ENCODE assay signal across 29 mouse cellular contexts in genomic region chr5:16654022-16654421, GRCm38 (mm10).
A peak's percentile ranks its signal among the peaks of the same experiment; 100 is the strongest.
DNase-seq lines count a peak whose midpoint lies in the region; ATAC-seq and TF ChIP-seq lines count a peak whose summit lies in the region.
"Had no signal": no experiment of that assay in that cellular context is flagged by ENCODE, and none has a peak within 500 bp of the region (broad histone marks: within the 10 kb centered on the region; RNA-seq: fewer than 3 reads in every experiment).

No protein-coding gene starts in this region.

- H3K4me3 ChIP-seq in kidney, postnatal 0 days (replicated peaks; ENCODE audit: low read depth, low read length), result no peak overlapping the region
- H3K4me3 ChIP-seq: embryonic facial prominence, embryonic 12.5 days; heart, adult 2 months; hindbrain, embryonic 10.5 days; hindbrain, embryonic 15.5 days; limb, embryonic 13.5 days; liver, embryonic 12.5 days had no signal

- 12% methylated on average over 7 of the region's 7 CpGs for WGBS in kidney, postnatal 0 days

- H3K36me3 ChIP-seq in kidney, postnatal 0 days (ENCODE audit: insufficient read depth, low read length), result no peaks in the 10 kb centered on the region
- H3K36me3 ChIP-seq: embryonic facial prominence, embryonic 12.5 days; hindbrain, embryonic 10.5 days; hindbrain, embryonic 15.5 days; limb, embryonic 13.5 days; liver, embryonic 12.5 days had no signal

- H3K4me1 ChIP-seq in kidney, postnatal 0 days (replicated peaks; ENCODE audit: insufficient read depth, low read length), result no peaks in the 10 kb centered on the region
- H3K4me1 ChIP-seq: embryonic facial prominence, embryonic 12.5 days; hindbrain, embryonic 10.5 days; hindbrain, embryonic 15.5 days; limb, embryonic 13.5 days; liver, embryonic 12.5 days had no signal

- TF ChIP-seq CTCF in kidney, postnatal 0 days (IDR thresholded peaks at IDR 0.05; ENCODE audit: low read depth), result no peak

- no peak for ATAC-seq in kidney, postnatal 0 days (replicated peaks; ENCODE audit: low FRiP score, low read depth)
- ATAC-seq: forebrain, embryonic 16.5 days; inflammation-experienced regulatory T-cells, adult 6 months; liver, embryonic 12.5 days; liver, postnatal 0 days; midbrain, embryonic 16.5 days; Patski had no signal

- peak; percentile 10 for DNase-seq in embryo, embryonic 10 days (ENCODE audit: low spot score)
- no peak for DNase-seq in embryo, embryonic 9.5 days (ENCODE audit: extremely low spot score)
- peak; percentile 14 for DNase-seq in kidney, postnatal 0 days (ENCODE audit: low spot score)
- DNase-seq in kidney, postnatal 25 days, result no peak
- peak; percentile 4 for DNase-seq in lung, postnatal 36 days
- no peak for DNase-seq in lung, postnatal 4 days
- no peak for DNase-seq in adrenal gland, postnatal 14 days
- DNase-seq: adrenal gland, postnatal 10 days; cerebellum, adult 11 months; cerebellum, adult 9-10 months; cerebellum, postnatal 36 days; heart, adult 2 months; heart, postnatal 14 days; kidney, adult 8-10 months; kidney, postnatal 10 days; liver, postnatal 0 days; right cerebral cortex, postnatal 25 days; thymus, postnatal 14 days had no signal

- no peak overlapping the region for H3K9ac ChIP-seq in kidney, postnatal 0 days (ENCODE audit: low read depth, low read length)
- H3K9ac ChIP-seq: embryonic facial prominence, embryonic 12.5 days; hindbrain, embryonic 15.5 days; limb, embryonic 13.5 days; liver, embryonic 12.5 days; liver, postnatal 0 days had no signal

- H3K27me3 ChIP-seq in kidney, postnatal 0 days (ENCODE audit: insufficient read depth, low read length), result no peaks in the 10 kb centered on the region
- H3K27me3 ChIP-seq: CH12.LX; embryonic facial prominence, embryonic 12.5 days; hindbrain, embryonic 15.5 days; limb, embryonic 13.5 days; liver, embryonic 12.5 days had no signal

- H3K27ac ChIP-seq in kidney, postnatal 0 days, result no peak overlapping the region
- H3K27ac ChIP-seq: embryonic facial prominence, embryonic 12.5 days; heart, adult 2 months; hindbrain, embryonic 10.5 days; hindbrain, embryonic 15.5 days; limb, embryonic 13.5 days; liver, embryonic 12.5 days had no signal

- H3K4me2 ChIP-seq in kidney, postnatal 0 days (ENCODE audit: low read length), result no peak overlapping the region
- H3K4me2 ChIP-seq: embryonic facial prominence, embryonic 12.5 days; hindbrain, embryonic 15.5 days; limb, embryonic 13.5 days; liver, embryonic 12.5 days; midbrain, embryonic 11.5 days had no signal

- H3K9me3 ChIP-seq in kidney, postnatal 0 days (replicated peaks; ENCODE audit: low read length), result no peaks in the 10 kb centered on the region
- H3K9me3 ChIP-seq: embryonic facial prominence, embryonic 12.5 days; hindbrain, embryonic 10.5 days; hindbrain, embryonic 15.5 days; limb, embryonic 13.5 days; liver, embryonic 12.5 days had no signal

Comparison
In these comparisons a context has a peak if more than half of its experiments do, and no peak if none do; other contexts are left out.
1. DNase-seq: peak in embryo, embryonic 10 days (single experiment), kidney, postnatal 0 days (single experiment) and lung, postnatal 36 days (single experiment); none in embryo, embryonic 9.5 days (single experiment), kidney, postnatal 25 days (0 of 2), lung, postnatal 4 days (0 of 2) and adrenal gland, postnatal 14 days (single experiment).